Mouse (Mus musculus): ENCODE data around the gene Etv6. TPM values are rescaled to one million over a fixed set of nuclear protein-coding genes. Genes with fewer than 3 reads are reported as not detected.

The Etv6 gene
- total and polyA plus RNA-seq, 3 experiments, result 12.6 to 25.9 TPM; not detected in 1

DNA sequence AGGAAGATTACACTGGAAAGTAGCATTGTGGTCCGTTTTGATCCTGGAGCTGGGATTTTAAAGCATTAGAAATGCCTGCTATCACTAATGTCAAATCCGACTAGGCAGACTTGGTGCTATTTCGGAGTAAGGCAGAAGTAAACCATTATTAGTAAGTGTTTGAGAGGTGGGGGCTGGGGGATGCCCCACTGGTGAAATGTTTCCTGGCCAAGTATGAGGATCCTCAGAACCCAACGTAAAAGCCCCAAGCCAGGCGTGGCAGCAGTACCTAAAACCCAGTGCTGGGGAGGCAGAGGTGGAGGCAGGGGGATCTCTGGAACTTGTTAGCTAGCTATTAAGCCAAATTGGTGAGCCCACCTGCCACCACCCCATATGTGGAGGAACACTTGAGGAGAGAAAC lies 83.0 kb downstream of the Etv6 start:
- Histone ChIP-seq H3K4me3 (ENCODE audit: control insufficient read depth in 1 of 2, insufficient read depth in 1 of 2, low read depth in 2 of 2, low read length in 2 of 2) (no peak overlapping the region), H3K27ac (ENCODE audit: control insufficient read depth, low read depth, low read length) (no peak overlapping the region), H3K9me3 (replicated peaks; ENCODE audit: insufficient read depth, low read length) (no peaks in the 10 kb centered on the region), H3K36me3 (ENCODE audit: control insufficient read depth in 1 of 2, insufficient read depth in 2 of 2, low read length in 2 of 2) (peaks cover 0 to 9% of the 10 kb centered on the region in 2 experiments; a peak in 3 of 4 replicates), H3K79me2 (ENCODE audit: control insufficient read depth, insufficient read depth, low read length, poor library complexity) (peaks cover 3% of the 10 kb centered on the region; the same call in 1 of the 2 replicates), H3K9ac (ENCODE audit: control insufficient read depth, low read depth, low read length, poor library complexity, severe bottlenecking) (no peak overlapping the region), H3K27me3 (ENCODE audit: control insufficient read depth in 1 of 2, insufficient read depth in 2 of 2, low read length in 2 of 2) (no peaks in the 10 kb centered on the region), H3K4me1 (ENCODE audit: control insufficient read depth in 1 of 2, insufficient read depth in 2 of 2, low read length in 2 of 2) (peaks cover 3 to 6% of the 10 kb centered on the region in 2 experiments; a peak in 2 of 4 replicates)
- TF ChIP-seq MAZ (IDR thresholded peaks at IDR 0.05; ENCODE audit: low read depth, low read length), result no peak
- TF ChIP-seq RAD21 (IDR thresholded peaks at IDR 0.05; ENCODE audit: low read depth, low read length), result no peak
- no peak for TF ChIP-seq NRF1 (IDR thresholded peaks at IDR 0.05; ENCODE audit: insufficient read depth, low read depth, low read length, poor library complexity, severe bottlenecking)
- TF ChIP-seq ZMIZ1 (IDR thresholded peaks at IDR 0.05; ENCODE audit: low read depth, low read length), result no peak
- TF ChIP-seq ELF1 (IDR thresholded peaks at IDR 0.05; ENCODE audit: low read depth, low read length), result no peak
- TF ChIP-seq EP300 (IDR thresholded peaks at IDR 0.05; ENCODE audit: low read depth in 1 of 2, low read length in 2 of 2), result no peak
- TF ChIP-seq ZKSCAN1 (IDR thresholded peaks at IDR 0.05; ENCODE audit: low read depth, low read length), result no peak
- TF ChIP-seq NELFE (IDR thresholded peaks at IDR 0.05; ENCODE audit: low read depth, low read length), result no peak
- no peak for TF ChIP-seq MYB (IDR thresholded peaks at IDR 0.05; ENCODE audit: low read depth, low read length)
- TF ChIP-seq E2F4 (IDR thresholded peaks at IDR 0.05; ENCODE audit: borderline replicate concordance, low read depth, low read length), result no peak
- TF ChIP-seq SMC3 (IDR thresholded peaks at IDR 0.05; ENCODE audit: low read depth, low read length), result no peak
- no peak for TF ChIP-seq POLR2A (IDR thresholded peaks at IDR 0.05; ENCODE audit: control insufficient read depth in 1 of 2, insufficient read depth in 1 of 2, low read depth in 1 of 2, low read length in 2 of 2, poor library complexity in 1 of 2)
- DNase-seq (ENCODE audit: low read depth, low spot score), result no peak

DNA sequence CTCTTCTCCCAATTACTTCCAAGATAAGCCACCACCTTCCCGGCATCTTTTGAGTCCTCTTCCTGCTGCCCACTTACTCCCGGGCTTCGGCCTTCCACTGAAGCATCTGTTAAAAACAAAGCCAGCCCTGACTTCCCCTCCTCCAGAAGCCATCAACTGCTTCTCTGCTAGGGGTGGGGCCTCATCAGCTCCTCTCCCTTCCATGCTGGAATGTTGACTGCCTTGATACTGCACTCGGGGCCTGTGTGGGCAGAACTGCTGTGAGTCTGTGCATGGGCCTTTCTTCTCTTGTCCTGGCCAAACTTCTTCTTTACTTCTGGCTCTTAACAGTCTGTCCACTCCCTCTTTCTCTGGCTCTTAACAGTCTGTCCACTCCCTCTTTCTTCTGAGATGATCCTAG lies 83.6 kb downstream of the Etv6 start:
- no peak for TF ChIP-seq ETS1 (IDR thresholded peaks at IDR 0.05; ENCODE audit: low read depth, low read length)
- Histone ChIP-seq H3K9ac (ENCODE audit: control insufficient read depth, low read depth, low read length, poor library complexity, severe bottlenecking) (no peak overlapping the region), H3K27ac (ENCODE audit: control insufficient read depth, low read depth, low read length) (no peak overlapping the region), H3K4me3 (ENCODE audit: control insufficient read depth in 1 of 2, insufficient read depth in 1 of 2, low read depth in 2 of 2, low read length in 2 of 2) (no peak overlapping the region), H3K9me3 (replicated peaks; ENCODE audit: insufficient read depth, low read length) (no peaks in the 10 kb centered on the region), H3K4me1 (ENCODE audit: control insufficient read depth in 1 of 2, insufficient read depth in 2 of 2, low read length in 2 of 2) (peaks cover 3 to 8% of the 10 kb centered on the region in 2 experiments; a peak in 2 of 4 replicates), H3K27me3 (ENCODE audit: control insufficient read depth in 1 of 2, insufficient read depth in 2 of 2, low read length in 2 of 2) (no peaks in the 10 kb centered on the region), H3K79me2 (ENCODE audit: control insufficient read depth, insufficient read depth, low read length, poor library complexity) (peaks cover 3% of the 10 kb centered on the region; the same call in 1 of the 2 replicates), H3K36me3 (ENCODE audit: control insufficient read depth in 1 of 2, insufficient read depth in 2 of 2, low read length in 2 of 2) (peaks cover 0 to 14% of the 10 kb centered on the region in 2 experiments; a peak in 3 of 4 replicates)
- no peak for DNase-seq (ENCODE audit: low read depth, low spot score)

DNA sequence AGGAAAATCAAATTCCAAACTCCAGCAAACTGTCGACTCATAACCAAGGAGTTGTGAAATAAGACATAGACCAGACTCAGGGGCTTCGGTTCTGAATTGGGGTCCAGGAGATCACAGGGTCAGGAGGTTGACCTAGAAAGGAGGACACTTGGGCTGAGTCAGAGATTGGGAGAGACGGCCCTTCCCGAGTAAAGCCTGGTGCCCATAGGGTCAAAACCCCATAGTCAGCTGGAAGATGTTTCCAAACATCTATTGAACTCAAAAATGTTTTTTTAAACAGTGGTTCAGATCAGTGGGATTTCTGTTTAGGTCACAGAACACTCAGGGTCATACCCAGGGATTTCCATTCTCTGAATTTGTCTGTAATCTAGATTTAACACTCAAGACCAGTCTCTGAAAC lies 84.7 kb downstream of the Etv6 start:
- peaks cover 0 to 17% of the 10 kb centered on the region in 2 experiments; a peak in 3 of 4 replicates for H3K36me3 ChIP-seq (ENCODE audit: control insufficient read depth in 1 of 2, insufficient read depth in 2 of 2, low read length in 2 of 2)
- no peak for DNase-seq (ENCODE audit: low read depth, low spot score)

More for the DNA sequence above, 84.7 kb downstream of the Etv6 start:
- no peak overlapping the region for H3K9ac ChIP-seq (ENCODE audit: control insufficient read depth, low read depth, low read length, poor library complexity, severe bottlenecking)
- H3K27me3 ChIP-seq (ENCODE audit: control insufficient read depth in 1 of 2, insufficient read depth in 2 of 2, low read length in 2 of 2), result no peaks in the 10 kb centered on the region
- H3K9me3 ChIP-seq (replicated peaks; ENCODE audit: insufficient read depth, low read length), result no peaks in the 10 kb centered on the region
- peaks cover 7% of the 10 kb centered on the region; the same call in 1 of the 2 replicates for H3K79me2 ChIP-seq (ENCODE audit: control insufficient read depth, insufficient read depth, low read length, poor library complexity)
- H3K4me1 ChIP-seq (ENCODE audit: control insufficient read depth in 1 of 2, insufficient read depth in 2 of 2, low read length in 2 of 2), result peaks cover 3 to 14% of the 10 kb centered on the region in 2 experiments; a peak in 2 of 4 replicates
- H3K4me3 ChIP-seq (ENCODE audit: control insufficient read depth in 1 of 2, insufficient read depth in 1 of 2, low read depth in 2 of 2, low read length in 2 of 2), result no peak overlapping the region
- H3K27ac ChIP-seq (ENCODE audit: control insufficient read depth, low read depth, low read length), result no peak overlapping the region
- TF ChIP-seq TAL1 (IDR thresholded peaks at IDR 0.05; ENCODE audit: low read length), result no peak
- no peak for TF ChIP-seq MEF2A (IDR thresholded peaks at IDR 0.05; ENCODE audit: extremely low read depth, insufficient replicate concordance, low read depth, low read length, poor library complexity, severe bottlenecking)
- TF ChIP-seq ZMIZ1 (IDR thresholded peaks at IDR 0.05; ENCODE audit: low read depth, low read length), result no peak
- no peak for TF ChIP-seq EP300 (IDR thresholded peaks at IDR 0.05; ENCODE audit: low read depth in 1 of 2, low read length in 2 of 2)
